Mouse (Mus musculus): ENCODE results near the gene Tanc1.

GRCm38 (mm10) chr2:59828777-59829508 lies 217.1 kb downstream of the Tanc1 start:
- TF ChIP-seq CTCF (IDR thresholded peaks at IDR 0.05; ENCODE audit: low read depth) (no peak), EP300 (IDR thresholded peaks at IDR 0.05; ENCODE audit: low read depth) (no peak)
